In the genomic region with DNA sequence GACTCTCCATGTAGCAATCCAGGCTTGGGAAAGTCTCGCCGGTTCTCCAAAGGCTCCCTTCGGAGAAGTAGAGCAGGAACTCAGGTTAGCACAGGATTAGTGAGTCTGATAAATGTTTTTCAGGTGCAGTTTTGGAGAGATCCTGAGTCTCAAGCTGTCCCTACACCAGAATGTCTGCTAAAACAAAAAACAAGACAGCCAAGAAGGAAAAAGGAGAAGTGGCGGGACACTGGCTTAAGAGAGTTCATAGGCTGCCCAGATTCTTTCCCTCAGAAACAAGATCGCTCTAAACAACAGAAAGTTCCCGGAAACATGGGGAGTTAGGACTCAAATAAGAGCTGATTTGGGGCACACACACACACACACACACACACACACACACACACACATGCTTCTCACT, we compare ENCODE assay signal across 15 mouse cellular contexts.
DNase-seq lines count a peak whose midpoint lies in the region; ATAC-seq and TF ChIP-seq lines count a peak whose summit lies in the region.
"Had no signal": no experiment of that assay in that cellular context is flagged by ENCODE, and none has a peak within 500 bp of the region (broad histone marks: within the 10 kb centered on the region; RNA-seq: fewer than 3 reads in every experiment).

No protein-coding gene starts in this region.

- H3K9me3 ChIP-seq in forebrain, embryonic 13.5 days (replicated peaks) = no peaks in the 10 kb centered on the region
- H3K9me3 ChIP-seq in forebrain, postnatal 0 days (ENCODE audit: low read length) = no peaks in the 10 kb centered on the region
- no peaks in the 10 kb centered on the region for H3K9me3 ChIP-seq in hindbrain, embryonic 15.5 days
- no peaks in the 10 kb centered on the region for H3K9me3 ChIP-seq in hindbrain, postnatal 0 days (ENCODE audit: low read length)
- H3K9me3 ChIP-seq: embryonic facial prominence, embryonic 12.5 days; heart, embryonic 15.5 days; intestine, embryonic 15.5 days had no signal

- H3K4me1 ChIP-seq in forebrain, embryonic 13.5 days = peaks cover 4% of the 10 kb centered on the region; the same call in 1 of the 2 replicates
- no peaks in the 10 kb centered on the region for H3K4me1 ChIP-seq in forebrain, postnatal 0 days (ENCODE audit: insufficient read depth)
- H3K4me1 ChIP-seq in hindbrain, embryonic 15.5 days (replicated peaks) = no peaks in the 10 kb centered on the region
- no peaks in the 10 kb centered on the region for H3K4me1 ChIP-seq in hindbrain, postnatal 0 days (ENCODE audit: insufficient read depth, low read length)
- H3K4me1 ChIP-seq: embryonic facial prominence, embryonic 12.5 days had no signal

- no peak for TF ChIP-seq CTCF in forebrain, postnatal 0 days (IDR thresholded peaks at IDR 0.05; ENCODE audit: low read depth)
- no peak for TF ChIP-seq CTCF in hindbrain, postnatal 0 days (IDR thresholded peaks at IDR 0.05; ENCODE audit: low read depth)

- no peak overlapping the region for H3K9ac ChIP-seq in forebrain, embryonic 13.5 days
- H3K9ac ChIP-seq in forebrain, postnatal 0 days = no peak overlapping the region
- H3K9ac ChIP-seq in hindbrain, embryonic 15.5 days = no peak overlapping the region
- H3K9ac ChIP-seq in hindbrain, postnatal 0 days (replicated peaks; ENCODE audit: low read length) = no peak overlapping the region
- H3K9ac ChIP-seq: embryonic facial prominence, embryonic 12.5 days; heart, embryonic 15.5 days; intestine, embryonic 15.5 days had no signal

- DNase-seq in forebrain, postnatal 0 days = no peak
- DNase-seq in hindbrain, postnatal 0 days (ENCODE audit: low spot score) = no peak
- DNase-seq in right cerebral cortex, postnatal 4 days = peak; percentile 20
- no peak for DNase-seq in right cerebral cortex, postnatal 10 days (ENCODE audit: low spot score in 2 of 2)
- DNase-seq: cerebellum, adult 11-12 months had no signal

- ATAC-seq in forebrain, embryonic 13.5 days = no peak
- no peak for ATAC-seq in forebrain, postnatal 0 days
- ATAC-seq in hindbrain, embryonic 15.5 days (ENCODE audit: low FRiP score, low read depth) = no peak
- no peak for ATAC-seq in hindbrain, postnatal 0 days
- ATAC-seq: activated CD4-positive, CD25-positive, alpha-beta regulatory T cell, adult 4 months; intestine, embryonic 15.5 days; Patski had no signal

- 71% methylated on average over 6 of the region's 6 CpGs for WGBS in forebrain, embryonic 13.5 days
- 54% methylated on average over 6 of the region's 6 CpGs for WGBS in forebrain, postnatal 0 days
- 80% methylated on average over 6 of the region's 6 CpGs for WGBS in hindbrain, embryonic 15.5 days
- WGBS in hindbrain, postnatal 0 days = 63% methylated on average over 6 of the region's 6 CpGs

- H3K4me2 ChIP-seq in forebrain, embryonic 13.5 days = no peak overlapping the region
- no peak overlapping the region for H3K4me2 ChIP-seq in forebrain, postnatal 0 days (ENCODE audit: low read depth)
- peak overlapping the region; percentile 14; the same call in 1 of the 2 replicates for H3K4me2 ChIP-seq in hindbrain, embryonic 15.5 days
- no peak overlapping the region for H3K4me2 ChIP-seq in hindbrain, postnatal 0 days (ENCODE audit: low read depth, low read length)
- H3K4me2 ChIP-seq: embryonic facial prominence, embryonic 12.5 days; heart, embryonic 11.5 days; heart, embryonic 15.5 days; intestine, embryonic 15.5 days had no signal

- no peak overlapping the region for H3K4me3 ChIP-seq in forebrain, embryonic 13.5 days
- H3K4me3 ChIP-seq in forebrain, postnatal 0 days (ENCODE audit: low read depth, low read length) = no peak overlapping the region
- no peak overlapping the region for H3K4me3 ChIP-seq in hindbrain, embryonic 15.5 days
- H3K4me3 ChIP-seq in hindbrain, postnatal 0 days (ENCODE audit: low read length) = no peak overlapping the region
- H3K4me3 ChIP-seq: embryonic facial prominence, embryonic 12.5 days; heart, adult 2 months; heart, embryonic 15.5 days; intestine, embryonic 15.5 days had no signal

- H3K27ac ChIP-seq in forebrain, embryonic 13.5 days = peak overlapping the region; percentile 6; the same call in 1 of the 2 replicates
- no peak overlapping the region for H3K27ac ChIP-seq in forebrain, postnatal 0 days (ENCODE audit: low read depth, low read length)
- no peak overlapping the region for H3K27ac ChIP-seq in hindbrain, embryonic 15.5 days (replicated peaks)
- H3K27ac ChIP-seq in hindbrain, postnatal 0 days = no peak overlapping the region
- H3K27ac ChIP-seq: embryonic facial prominence, embryonic 12.5 days; heart, adult 2 months; heart, embryonic 15.5 days; intestine, embryonic 15.5 days had no signal

- no peaks in the 10 kb centered on the region for H3K27me3 ChIP-seq in forebrain, embryonic 13.5 days
- H3K27me3 ChIP-seq in forebrain, postnatal 0 days (ENCODE audit: insufficient read depth, low read length) = no peaks in the 10 kb centered on the region
- H3K27me3 ChIP-seq in hindbrain, embryonic 15.5 days = no peaks in the 10 kb centered on the region
- H3K27me3 ChIP-seq in hindbrain, postnatal 0 days (ENCODE audit: insufficient read depth, low read length) = no peaks in the 10 kb centered on the region
- H3K27me3 ChIP-seq: CH12.LX; embryonic facial prominence, embryonic 12.5 days; heart, embryonic 15.5 days; intestine, embryonic 15.5 days; Patski had no signal

- no peaks in the 10 kb centered on the region for H3K36me3 ChIP-seq in forebrain, embryonic 13.5 days (ENCODE audit: poor library complexity, severe bottlenecking)
- no peaks in the 10 kb centered on the region for H3K36me3 ChIP-seq in forebrain, postnatal 0 days (ENCODE audit: insufficient read depth)
- H3K36me3 ChIP-seq in hindbrain, embryonic 15.5 days = no peaks in the 10 kb centered on the region
- H3K36me3 ChIP-seq in hindbrain, postnatal 0 days (ENCODE audit: insufficient read depth, low read length) = no peaks in the 10 kb centered on the region
- H3K36me3 ChIP-seq: embryonic facial prominence, embryonic 12.5 days; heart, embryonic 15.5 days; intestine, embryonic 15.5 days had no signal
